Mouse (Mus musculus): ENCODE data around the gene Igfbp6. TPM values are rescaled to one million over a fixed set of nuclear protein-coding genes. Genes with fewer than 3 reads are reported as not detected.

Gene Igfbp6
- polyA plus RNA-seq, 1 experiment from 2014 or later: 33.0 TPM

- Histone ChIP-seq H3K4me2 (replicated peaks; ENCODE audit: low read depth, low read length) (no peak overlapping the region), H3K4me3 (ENCODE audit: low read length) (no peak overlapping the region), H3K9ac (replicated peaks; ENCODE audit: low read length) (no peak overlapping the region), H3K27ac (ENCODE audit: low read length) (0 out of 2 replicates have a peak overlapping the region, but pooled peaks have one; percentile 11), H3K4me1 (ENCODE audit: insufficient read depth, low read length) (no peaks in the 10 kb centered on the region), H3K9me3 (ENCODE audit: low read length) (no peaks in the 10 kb centered on the region), H3K36me3 (ENCODE audit: insufficient read depth, low read length) (peaks cover 57% of the 10 kb centered on the region), H3K27me3 (ENCODE audit: insufficient read depth, low read length) (no peaks in the 10 kb centered on the region)
- no peak for ATAC-seq (ENCODE audit: low FRiP score, low TSS enrichment)
- WGBS: 71% methylated on average over 11 of the region's 11 CpGs
These were observed 27.3 kb upstream of the Igfbp6 start for GRCm38 (mm10) chr15:102116753-102117415.

GRCm38 (mm10) chr15:102117461-102118443 is 26.4 kb upstream of the Igfbp6 start:
- Histone ChIP-seq H3K4me2 (replicated peaks; ENCODE audit: low read depth, low read length) (no peak overlapping the region), H3K27ac (ENCODE audit: low read length) (no peak overlapping the region), H3K9ac (replicated peaks; ENCODE audit: low read length) (no peak overlapping the region), H3K4me3 (ENCODE audit: low read length) (no peak overlapping the region), H3K27me3 (ENCODE audit: insufficient read depth, low read length) (no peaks in the 10 kb centered on the region), H3K36me3 (ENCODE audit: insufficient read depth, low read length) (peaks cover 60% of the 10 kb centered on the region), H3K4me1 (ENCODE audit: insufficient read depth, low read length) (no peaks in the 10 kb centered on the region), H3K9me3 (ENCODE audit: low read length) (no peaks in the 10 kb centered on the region)
- WGBS: 54% methylated on average over 19 of the region's 19 CpGs
- ATAC-seq (ENCODE audit: low FRiP score, low TSS enrichment): peak; percentile 49

GRCm38 (mm10) chr15:102118591-102118990 is 25.6 kb upstream of the Igfbp6 start:
- Histone ChIP-seq H3K4me2 (replicated peaks; ENCODE audit: low read depth, low read length) (no peak overlapping the region), H3K9me3 (ENCODE audit: low read length) (no peaks in the 10 kb centered on the region), H3K27ac (ENCODE audit: low read length) (no peak overlapping the region), H3K4me3 (ENCODE audit: low read length) (no peak overlapping the region), H3K4me1 (ENCODE audit: insufficient read depth, low read length) (no peaks in the 10 kb centered on the region), H3K9ac (replicated peaks; ENCODE audit: low read length) (peak overlapping the region; percentile 22; the same call in 1 of the 2 replicates), H3K27me3 (ENCODE audit: insufficient read depth, low read length) (no peaks in the 10 kb centered on the region), H3K36me3 (ENCODE audit: insufficient read depth, low read length) (peaks cover 56% of the 10 kb centered on the region)
- WGBS: 86% methylated on average over 4 of the region's 4 CpGs
- ATAC-seq (ENCODE audit: low FRiP score, low TSS enrichment): no peak

GRCm38 (mm10) chr15:102119121-102119830 is 24.9 kb upstream of the Igfbp6 start:
- peaks cover 49% of the 10 kb centered on the region for H3K36me3 ChIP-seq (ENCODE audit: insufficient read depth, low read length)

GRCm38 (mm10) chr15:102119831-102120170 is 24.4 kb upstream of the Igfbp6 start:
- Histone ChIP-seq H3K9me3 (ENCODE audit: low read length) (no peaks in the 10 kb centered on the region), H3K4me3 (ENCODE audit: low read length) (no peak overlapping the region), H3K9ac (replicated peaks; ENCODE audit: low read length) (no peak overlapping the region), H3K27ac (ENCODE audit: low read length) (no peak overlapping the region), H3K4me2 (replicated peaks; ENCODE audit: low read depth, low read length) (no peak overlapping the region), H3K27me3 (ENCODE audit: insufficient read depth, low read length) (no peaks in the 10 kb centered on the region), H3K4me1 (ENCODE audit: insufficient read depth, low read length) (no peaks in the 10 kb centered on the region), H3K36me3 (ENCODE audit: insufficient read depth, low read length) (peaks cover 44% of the 10 kb centered on the region)
- 82% methylated on average over 2 of the region's 2 CpGs for WGBS
- no peak for ATAC-seq (ENCODE audit: low FRiP score, low TSS enrichment)

More at GRCm38 (mm10) chr15:102119121-102119830, 24.9 kb upstream of the Igfbp6 start:
- Histone ChIP-seq H3K27me3 (ENCODE audit: insufficient read depth, low read length) (no peaks in the 10 kb centered on the region), H3K4me3 (ENCODE audit: low read length) (no peak overlapping the region), H3K4me1 (ENCODE audit: insufficient read depth, low read length) (no peaks in the 10 kb centered on the region), H3K27ac (ENCODE audit: low read length) (no peak overlapping the region), H3K4me2 (replicated peaks; ENCODE audit: low read depth, low read length) (no peak overlapping the region), H3K9ac (replicated peaks; ENCODE audit: low read length) (no peak overlapping the region), H3K9me3 (ENCODE audit: low read length) (no peaks in the 10 kb centered on the region)
- no peak for ATAC-seq (ENCODE audit: low FRiP score, low TSS enrichment)
- 82% methylated on average over 8 of the region's 8 CpGs for WGBS

- Histone ChIP-seq H3K27ac (ENCODE audit: low read length) (no peak overlapping the region), H3K27me3 (ENCODE audit: insufficient read depth, low read length) (no peaks in the 10 kb centered on the region), H3K9me3 (ENCODE audit: low read length) (no peaks in the 10 kb centered on the region), H3K4me1 (ENCODE audit: insufficient read depth, low read length) (no peaks in the 10 kb centered on the region), H3K4me3 (ENCODE audit: low read length) (no peak overlapping the region), H3K9ac (replicated peaks; ENCODE audit: low read length) (no peak overlapping the region), H3K36me3 (ENCODE audit: insufficient read depth, low read length) (peaks cover 43% of the 10 kb centered on the region), H3K4me2 (replicated peaks; ENCODE audit: low read depth, low read length) (no peak overlapping the region)
- ATAC-seq (ENCODE audit: low FRiP score, low TSS enrichment): no peak
- WGBS: 88% methylated on average over 5 of the region's 5 CpGs
These were observed 23.6 kb upstream of the Igfbp6 start for GRCm38 (mm10) chr15:102120530-102120929.

- peak overlapping the region; percentile 49 for H3K27ac ChIP-seq (ENCODE audit: low read length)
- no peak overlapping the region for H3K9ac ChIP-seq (replicated peaks; ENCODE audit: low read length)
- no peak for ATAC-seq (ENCODE audit: low FRiP score, low TSS enrichment)
- 40% methylated on average over 2 of the region's 2 CpGs for WGBS
- peaks cover 43% of the 10 kb centered on the region for H3K36me3 ChIP-seq (ENCODE audit: insufficient read depth, low read length)
- H3K4me1 ChIP-seq (ENCODE audit: insufficient read depth, low read length): no peaks in the 10 kb centered on the region
- H3K4me3 ChIP-seq (ENCODE audit: low read length): no peak overlapping the region
- H3K9me3 ChIP-seq (ENCODE audit: low read length): no peaks in the 10 kb centered on the region
- H3K4me2 ChIP-seq (replicated peaks; ENCODE audit: low read depth, low read length): no peak overlapping the region
- H3K27me3 ChIP-seq (ENCODE audit: insufficient read depth, low read length): no peaks in the 10 kb centered on the region
These were observed 17.9 kb upstream of the Igfbp6 start for GRCm38 (mm10) chr15:102126303-102126702.

- no peak for ATAC-seq (ENCODE audit: low FRiP score, low TSS enrichment)
- Histone ChIP-seq H3K4me2 (replicated peaks; ENCODE audit: low read depth, low read length) (no peak overlapping the region), H3K27me3 (ENCODE audit: insufficient read depth, low read length) (no peaks in the 10 kb centered on the region), H3K27ac (ENCODE audit: low read length) (no peak overlapping the region), H3K9me3 (ENCODE audit: low read length) (no peaks in the 10 kb centered on the region), H3K36me3 (ENCODE audit: insufficient read depth, low read length) (peaks cover 31% of the 10 kb centered on the region), H3K4me1 (ENCODE audit: insufficient read depth, low read length) (peaks cover 11% of the 10 kb centered on the region), H3K4me3 (ENCODE audit: low read length) (no peak overlapping the region), H3K9ac (replicated peaks; ENCODE audit: low read length) (no peak overlapping the region)
- WGBS: 84% methylated on average over 9 of the region's 9 CpGs
These were observed 10.8 kb upstream of the Igfbp6 start for GRCm38 (mm10) chr15:102133314-102133713.

GRCm38 (mm10) chr15:102134709-102135108 is 9.5 kb upstream of the Igfbp6 start:
- H3K27me3 ChIP-seq (ENCODE audit: insufficient read depth, low read length): no peaks in the 10 kb centered on the region
- no peak for ATAC-seq (ENCODE audit: low FRiP score, low TSS enrichment)
- H3K36me3 ChIP-seq (ENCODE audit: insufficient read depth, low read length): peaks cover 20% of the 10 kb centered on the region
- H3K9ac ChIP-seq (replicated peaks; ENCODE audit: low read length): no peak overlapping the region
- H3K27ac ChIP-seq (ENCODE audit: low read length): no peak overlapping the region
- no peak overlapping the region for H3K4me2 ChIP-seq (replicated peaks; ENCODE audit: low read depth, low read length)
- H3K4me3 ChIP-seq (ENCODE audit: low read length): no peak overlapping the region
- H3K9me3 ChIP-seq (ENCODE audit: low read length): no peaks in the 10 kb centered on the region
- 79% methylated on average over 2 of the region's 2 CpGs for WGBS
- H3K4me1 ChIP-seq (ENCODE audit: insufficient read depth, low read length): peaks cover 11% of the 10 kb centered on the region

Measured in kidney, embryonic 16.5 days (tissue).